Mouse (Mus musculus): ENCODE measurements around the gene Tmem205. TPM values are rescaled to one million over a fixed set of nuclear protein-coding genes. Genes with fewer than 3 reads are reported as not detected.
A peak's percentile ranks its signal among the peaks of the same experiment; 100 is the strongest.

Gene Tmem205
- polyA plus RNA-seq, 1 experiment, result 21.4 TPM

- Histone ChIP-seq H3K4me3 (ENCODE audit: low read depth, low read length) (no peak overlapping the region), H3K4me1 (ENCODE audit: control insufficient read depth, insufficient read depth, low read length) (no peaks in the 10 kb centered on the region), H3K27ac (ENCODE audit: insufficient read depth, low read length) (no peak overlapping the region), H3K9me3 (replicated peaks; ENCODE audit: control insufficient read depth, insufficient read depth, low read length, poor library complexity, severe bottlenecking) (no peaks in the 10 kb centered on the region), H3K36me3 (ENCODE audit: control insufficient read depth, insufficient read depth, low read length, poor library complexity, severe bottlenecking) (no peaks in the 10 kb centered on the region), H3K27me3 (ENCODE audit: control insufficient read depth, insufficient read depth, low read length, poor library complexity, severe bottlenecking) (no peaks in the 10 kb centered on the region), H3K9ac (ENCODE audit: low read depth, poor library complexity, severe bottlenecking) (no peak overlapping the region)
- TF ChIP-seq EP300 (IDR thresholded peaks at IDR 0.05; ENCODE audit: insufficient read depth, low read depth, low read length), result no peak
- no peak for TF ChIP-seq CTCF (IDR thresholded peaks at IDR 0.05; ENCODE audit: low read depth, low read length)
- TF ChIP-seq POLR2A (IDR thresholded peaks at IDR 0.05; ENCODE audit: insufficient read depth, low read length), result no peak
Observed at GRCm38 (mm10) chr9:21925506-21925905, 1.9 kb downstream of the Tmem205 start.

DNA sequence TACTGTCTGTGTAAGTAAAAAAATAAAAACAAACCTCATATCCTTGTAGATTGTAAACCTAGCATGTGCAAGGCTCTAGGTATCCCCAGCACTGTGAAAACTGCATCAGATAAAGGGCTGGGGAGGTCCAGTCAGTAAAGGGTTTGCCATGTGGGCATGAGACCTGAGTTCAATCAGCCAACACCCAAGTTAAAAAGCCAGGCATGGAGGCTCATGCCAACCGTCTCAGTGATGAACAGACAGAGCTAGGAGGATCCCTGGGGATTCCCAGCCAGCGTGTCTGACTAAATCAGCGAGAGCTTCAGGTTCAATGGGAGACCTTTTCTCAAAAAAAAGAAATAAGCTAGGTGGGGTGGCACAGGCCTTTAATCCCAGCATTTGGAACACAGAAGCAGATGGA lies 2.3 kb downstream of the Tmem205 start:
- TF ChIP-seq EP300 (IDR thresholded peaks at IDR 0.05; ENCODE audit: insufficient read depth, low read depth, low read length) (no peak), CTCF (IDR thresholded peaks at IDR 0.05; ENCODE audit: low read depth, low read length) (no peak), POLR2A (IDR thresholded peaks at IDR 0.05; ENCODE audit: insufficient read depth, low read length) (no peak)
- Histone ChIP-seq H3K27me3 (ENCODE audit: control insufficient read depth, insufficient read depth, low read length, poor library complexity, severe bottlenecking) (no peaks in the 10 kb centered on the region), H3K9ac (ENCODE audit: low read depth, poor library complexity, severe bottlenecking) (no peak overlapping the region), H3K4me1 (ENCODE audit: control insufficient read depth, insufficient read depth, low read length) (no peaks in the 10 kb centered on the region), H3K4me3 (ENCODE audit: low read depth, low read length) (no peak overlapping the region), H3K36me3 (ENCODE audit: control insufficient read depth, insufficient read depth, low read length, poor library complexity, severe bottlenecking) (no peaks in the 10 kb centered on the region), H3K9me3 (replicated peaks; ENCODE audit: control insufficient read depth, insufficient read depth, low read length, poor library complexity, severe bottlenecking) (no peaks in the 10 kb centered on the region), H3K27ac (ENCODE audit: insufficient read depth, low read length) (no peak overlapping the region)

DNA sequence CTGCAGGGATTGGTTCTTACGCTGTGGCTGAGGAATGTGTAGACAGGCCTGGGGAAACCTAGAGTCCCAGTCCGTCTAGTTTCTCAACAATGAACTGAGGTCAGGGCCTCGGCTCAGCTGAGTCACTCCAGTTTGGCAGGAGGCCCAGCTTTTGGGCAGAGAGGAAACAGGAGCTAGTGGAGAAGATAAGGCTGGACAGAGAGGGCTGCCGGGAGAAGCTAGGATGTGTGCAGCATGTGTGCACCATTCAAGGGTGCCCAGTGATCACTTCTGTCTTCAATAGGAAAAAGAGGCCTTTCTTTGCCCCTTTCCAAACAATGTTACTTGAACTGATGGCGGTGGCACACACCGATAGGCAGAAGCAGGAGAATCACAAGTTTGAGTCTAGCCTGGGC lies 3.3 kb downstream of the Tmem205 start:
- Histone ChIP-seq H3K9me3 (replicated peaks; ENCODE audit: control insufficient read depth, insufficient read depth, low read length, poor library complexity, severe bottlenecking) (no peaks in the 10 kb centered on the region), H3K36me3 (ENCODE audit: control insufficient read depth, insufficient read depth, low read length, poor library complexity, severe bottlenecking) (no peaks in the 10 kb centered on the region), H3K4me3 (ENCODE audit: low read depth, low read length) (no peak overlapping the region), H3K9ac (ENCODE audit: low read depth, poor library complexity, severe bottlenecking) (no peak overlapping the region), H3K27ac (ENCODE audit: insufficient read depth, low read length) (0 out of 2 replicates have a peak overlapping the region, but pooled peaks have one; percentile 12), H3K4me1 (ENCODE audit: control insufficient read depth, insufficient read depth, low read length) (no peaks in the 10 kb centered on the region), H3K27me3 (ENCODE audit: control insufficient read depth, insufficient read depth, low read length, poor library complexity, severe bottlenecking) (no peaks in the 10 kb centered on the region)
- TF ChIP-seq EP300 (IDR thresholded peaks at IDR 0.05; ENCODE audit: insufficient read depth, low read depth, low read length) (no peak), POLR2A (IDR thresholded peaks at IDR 0.05; ENCODE audit: insufficient read depth, low read length) (no peak), CTCF (IDR thresholded peaks at IDR 0.05; ENCODE audit: low read depth, low read length) (no peak)

DNA sequence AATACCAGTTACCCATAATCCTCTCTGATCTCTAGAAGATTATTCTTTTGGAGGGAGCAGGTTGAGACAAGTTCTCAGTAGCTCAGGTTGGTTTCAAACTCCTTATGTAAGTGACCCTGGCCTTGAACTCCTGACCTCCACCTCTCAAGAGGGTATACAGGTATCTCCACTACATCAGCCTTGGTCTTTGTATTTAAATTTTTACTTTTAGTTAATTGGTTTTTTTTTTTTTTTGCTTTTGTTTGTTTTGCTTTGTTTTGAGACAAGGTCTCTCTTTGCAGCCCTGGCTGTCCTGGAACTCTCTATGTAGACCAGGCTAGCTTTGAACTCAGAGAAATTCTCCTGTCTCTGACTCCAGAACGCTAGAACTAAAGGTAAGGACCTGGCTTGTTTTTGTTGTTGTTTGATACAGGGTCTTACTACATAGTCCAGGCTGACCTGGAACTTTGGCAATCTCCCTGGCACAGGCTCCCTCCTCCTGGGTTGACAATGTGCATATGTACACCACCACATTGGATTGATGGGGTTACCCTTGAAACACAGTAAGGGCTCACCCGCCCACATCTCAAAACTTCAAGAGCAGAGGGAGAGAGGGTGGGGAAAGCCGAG lies 3.8 kb downstream of the Tmem205 start:
- Histone ChIP-seq H3K9ac (ENCODE audit: low read depth, poor library complexity, severe bottlenecking) (no peak overlapping the region), H3K9me3 (replicated peaks; ENCODE audit: control insufficient read depth, insufficient read depth, low read length, poor library complexity, severe bottlenecking) (no peaks in the 10 kb centered on the region), H3K27ac (ENCODE audit: insufficient read depth, low read length) (no peak overlapping the region; the same call in 1 of the 2 replicates), H3K36me3 (ENCODE audit: control insufficient read depth, insufficient read depth, low read length, poor library complexity, severe bottlenecking) (no peaks in the 10 kb centered on the region), H3K27me3 (ENCODE audit: control insufficient read depth, insufficient read depth, low read length, poor library complexity, severe bottlenecking) (no peaks in the 10 kb centered on the region), H3K4me1 (ENCODE audit: control insufficient read depth, insufficient read depth, low read length) (no peaks in the 10 kb centered on the region), H3K4me3 (ENCODE audit: low read depth, low read length) (no peak overlapping the region)
- no peak for TF ChIP-seq EP300 (IDR thresholded peaks at IDR 0.05; ENCODE audit: insufficient read depth, low read depth, low read length)

DNA sequence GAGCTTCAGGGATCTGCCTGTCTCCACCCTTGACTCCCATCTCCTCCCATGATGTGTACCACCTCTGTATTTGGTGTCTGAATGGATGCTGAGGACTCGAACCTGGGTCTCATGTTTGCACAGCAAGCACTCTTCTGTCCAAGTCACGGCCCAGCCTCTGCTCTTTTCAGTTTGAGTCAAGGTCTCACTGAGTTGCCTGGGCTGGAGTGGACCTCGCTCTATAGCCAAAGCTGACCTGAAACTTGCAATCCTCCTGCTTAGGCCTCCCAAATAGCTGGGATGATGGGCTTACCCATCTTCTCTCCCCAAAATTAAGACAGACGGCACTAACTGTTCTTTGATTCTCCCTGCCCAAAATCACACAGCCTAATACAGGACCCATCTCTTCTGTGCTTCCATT lies 4.3 kb downstream of the Tmem205 start:
- H3K9ac ChIP-seq (ENCODE audit: low read depth, poor library complexity, severe bottlenecking), result no peak overlapping the region
- no peaks in the 10 kb centered on the region for H3K4me1 ChIP-seq (ENCODE audit: control insufficient read depth, insufficient read depth, low read length)
- no peaks in the 10 kb centered on the region for H3K36me3 ChIP-seq (ENCODE audit: control insufficient read depth, insufficient read depth, low read length, poor library complexity, severe bottlenecking)
- no peak overlapping the region for H3K4me3 ChIP-seq (ENCODE audit: low read depth, low read length)
- no peaks in the 10 kb centered on the region for H3K9me3 ChIP-seq (replicated peaks; ENCODE audit: control insufficient read depth, insufficient read depth, low read length, poor library complexity, severe bottlenecking)
- no peak overlapping the region for H3K27ac ChIP-seq (ENCODE audit: insufficient read depth, low read length)
- TF ChIP-seq EP300 (IDR thresholded peaks at IDR 0.05; ENCODE audit: insufficient read depth, low read depth, low read length), result no peak
- no peak for TF ChIP-seq POLR2A (IDR thresholded peaks at IDR 0.05; ENCODE audit: insufficient read depth, low read length)
- no peak for TF ChIP-seq CTCF (IDR thresholded peaks at IDR 0.05; ENCODE audit: low read depth, low read length)
- H3K27me3 ChIP-seq (ENCODE audit: control insufficient read depth, insufficient read depth, low read length, poor library complexity, severe bottlenecking), result no peaks in the 10 kb centered on the region

GRCm38 (mm10) chr9:21918692-21919384 lies 8.5 kb downstream of the Tmem205 start:
- Histone ChIP-seq H3K9ac (ENCODE audit: low read depth, poor library complexity, severe bottlenecking) (no peak overlapping the region), H3K4me1 (ENCODE audit: control insufficient read depth, insufficient read depth, low read length) (no peaks in the 10 kb centered on the region), H3K27ac (ENCODE audit: insufficient read depth, low read length) (no peak overlapping the region), H3K4me3 (ENCODE audit: low read depth, low read length) (no peak overlapping the region), H3K27me3 (ENCODE audit: control insufficient read depth, insufficient read depth, low read length, poor library complexity, severe bottlenecking) (no peaks in the 10 kb centered on the region), H3K9me3 (replicated peaks; ENCODE audit: control insufficient read depth, insufficient read depth, low read length, poor library complexity, severe bottlenecking) (no peaks in the 10 kb centered on the region), H3K36me3 (ENCODE audit: control insufficient read depth, insufficient read depth, low read length, poor library complexity, severe bottlenecking) (no peaks in the 10 kb centered on the region)
- TF ChIP-seq POLR2A (IDR thresholded peaks at IDR 0.05; ENCODE audit: insufficient read depth, low read length) (no peak), EP300 (IDR thresholded peaks at IDR 0.05; ENCODE audit: insufficient read depth, low read depth, low read length) (no peak), CTCF (IDR thresholded peaks at IDR 0.05; ENCODE audit: low read depth, low read length) (no peak)
